Mouse (Mus musculus) telencephalon, adult 2 months (tissue): Measurements from ENCODE around the gene Pdcd7.

Experiments
- DNase-seq: peaks from one replicate; pipeline ENCODE4 v3.0.0-alpha.2; 2011; ENCODE audit warnings: low read depth, low spot score

Gene Pdcd7

DNA sequence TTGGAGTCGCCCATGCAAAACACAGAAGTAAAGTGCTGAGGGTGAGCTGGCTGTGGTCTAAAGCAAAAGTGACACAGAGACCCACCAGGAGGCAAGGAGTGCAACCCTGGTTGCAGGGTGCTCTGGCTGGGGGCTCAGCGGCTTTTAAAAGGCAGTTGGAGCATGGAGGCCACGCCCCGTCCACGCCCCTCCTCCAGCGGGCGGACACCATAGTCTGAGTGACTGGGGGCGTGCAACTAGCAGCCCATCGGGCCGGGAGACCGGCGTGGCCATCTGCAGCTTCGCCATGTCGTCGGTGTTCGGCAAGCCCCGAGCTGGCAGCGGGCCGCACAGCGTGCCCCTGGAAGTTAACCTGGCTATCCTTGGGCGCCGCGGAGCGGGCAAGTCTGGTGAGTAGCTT, 52.4 kb downstream of the Pdcd7 start, which contains the start of gene Rasl12:
Gene Rasl12, plus strand, starts transcription at position 228 of the 400 bp plus-strand sequence.
- DNase-seq = no peak

DNA sequence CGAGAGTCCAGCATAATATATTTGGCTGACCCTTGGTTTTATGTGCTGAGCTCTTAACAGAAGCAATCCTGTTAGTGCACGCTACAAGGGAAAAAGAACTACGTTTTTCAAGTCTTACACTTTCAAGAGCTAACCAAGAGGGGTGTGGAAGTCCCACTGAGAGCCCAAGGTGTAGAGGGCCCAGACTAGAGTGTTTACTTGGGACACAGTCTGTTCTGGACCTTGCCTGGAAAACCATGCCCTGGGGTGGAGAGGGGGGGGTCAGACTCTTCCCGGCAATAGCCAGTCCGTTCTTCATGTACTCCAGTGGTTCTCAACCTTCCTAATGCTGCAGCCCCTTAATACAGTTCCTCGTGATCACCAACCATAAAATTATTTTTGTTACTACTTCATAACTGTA, 54.0 kb downstream of the Pdcd7 start:
- DNase-seq = no peak

DNA sequence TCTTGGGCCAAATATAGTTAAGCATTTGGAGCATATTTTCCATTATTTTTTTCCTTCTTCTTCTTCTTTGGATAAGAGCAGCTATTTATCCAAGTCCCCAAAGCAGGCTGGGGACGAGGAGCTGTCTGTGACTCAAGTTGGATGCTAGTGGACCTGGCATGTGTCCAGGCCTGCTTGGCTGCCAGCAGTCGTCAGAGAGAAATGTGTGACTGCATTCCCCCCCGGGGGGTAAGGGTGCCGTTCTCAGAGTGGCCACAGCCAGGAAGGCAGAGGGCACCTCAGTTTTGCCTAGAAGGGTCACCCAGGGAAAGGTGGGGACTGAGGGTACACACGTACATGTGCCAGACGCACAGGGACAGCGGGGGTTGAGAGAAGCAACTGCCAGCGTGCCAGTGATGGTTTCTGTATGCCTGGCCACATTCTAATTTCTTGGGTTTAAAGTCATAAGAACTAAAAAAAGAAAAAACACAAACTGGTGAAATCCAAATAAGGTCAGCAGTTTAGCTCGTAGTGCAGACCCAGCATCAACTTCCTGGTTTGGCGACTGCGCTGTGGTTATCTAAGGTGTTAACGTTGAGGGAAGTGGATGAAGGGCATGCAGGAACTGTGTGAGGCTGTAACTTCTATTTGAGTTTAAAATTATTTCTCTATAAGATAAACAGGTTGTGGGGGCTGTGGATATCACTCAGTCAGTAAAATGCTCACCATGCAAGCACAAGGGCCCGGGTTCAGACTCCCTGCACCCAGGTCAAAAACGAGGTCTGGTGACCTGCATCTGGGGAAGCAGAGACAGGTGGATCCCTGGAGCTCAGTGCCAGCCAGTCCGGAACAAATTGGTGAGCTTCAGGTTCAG, 58.7 kb downstream of the Pdcd7 start:
- DNase-seq = peak; percentile 62

DNA sequence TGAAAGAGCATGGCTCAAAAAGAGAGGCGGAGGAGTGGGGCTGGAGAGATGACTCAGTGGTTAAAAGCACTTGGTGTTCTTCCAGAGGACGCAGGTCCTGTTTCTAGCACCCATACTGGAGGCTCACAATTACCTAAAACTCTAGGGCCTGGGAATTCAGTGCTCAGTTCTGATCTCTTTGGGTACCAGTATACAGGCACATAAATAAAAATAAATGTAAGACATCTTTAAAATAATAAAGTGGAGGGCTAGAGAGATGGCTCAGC, 59.2 kb downstream of the Pdcd7 start:
- no peak for DNase-seq

DNA sequence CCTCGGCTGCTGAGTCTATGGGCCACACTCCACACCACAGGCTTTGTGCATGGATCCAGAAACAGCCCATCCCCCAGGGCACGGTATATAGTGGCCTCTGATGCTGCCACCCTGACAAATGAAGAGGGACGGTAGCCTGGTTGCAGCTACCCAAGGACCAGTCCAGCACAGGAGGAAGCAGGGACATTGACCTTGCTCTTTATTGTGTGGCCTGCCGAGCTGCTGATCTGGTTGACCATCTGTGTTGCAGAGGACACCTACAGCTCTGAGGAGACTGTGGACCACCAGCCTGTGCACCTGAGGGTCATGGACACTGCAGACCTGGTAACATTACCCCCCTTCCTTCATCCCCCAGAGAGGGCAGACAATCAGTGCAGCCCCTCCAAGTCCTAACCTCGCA, 61.4 kb downstream of the Pdcd7 start:
- no peak for DNase-seq

DNA sequence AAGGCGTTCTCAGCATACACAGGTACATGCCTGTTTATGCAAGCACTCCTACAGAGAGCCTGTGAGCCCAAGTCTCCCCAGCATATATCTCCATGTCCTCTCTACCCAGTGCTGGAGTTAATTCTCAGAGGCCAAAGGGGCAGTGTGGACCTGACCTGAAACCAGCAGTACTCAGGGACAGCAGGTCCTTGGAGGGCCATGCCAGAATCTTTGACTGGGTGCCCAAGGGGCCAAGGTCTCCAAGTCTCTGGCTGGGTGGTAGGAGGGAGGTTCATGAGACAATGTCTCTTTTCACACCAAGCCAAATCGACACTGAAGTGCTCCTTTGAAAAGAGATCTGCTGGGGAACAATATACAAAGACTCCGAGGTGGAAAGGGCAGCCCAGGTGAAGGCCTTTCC, 62.0 kb downstream of the Pdcd7 start:
- no peak for DNase-seq

DNA sequence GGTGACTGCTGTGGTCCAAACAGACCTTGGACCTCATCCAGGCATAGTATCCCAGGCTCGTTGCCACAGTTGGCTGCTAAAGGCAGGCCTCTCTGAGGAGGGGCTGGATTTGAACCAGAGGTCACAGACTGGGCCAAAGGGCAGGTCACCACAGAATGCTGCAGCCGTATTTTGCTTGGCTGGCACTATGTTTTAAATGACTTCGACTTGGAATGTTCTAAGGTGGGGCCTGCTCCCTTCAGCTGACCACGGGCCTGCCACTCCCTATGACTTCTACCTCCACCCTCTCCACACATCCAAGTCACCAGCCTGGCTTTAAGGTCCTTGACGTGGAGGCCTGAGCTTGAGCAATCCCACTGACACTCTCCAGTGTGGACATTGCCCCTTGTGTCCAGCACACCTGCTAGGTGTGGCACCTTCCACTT, 63.0 kb downstream of the Pdcd7 start:
- no peak for DNase-seq
